Mouse (Mus musculus): ENCODE results near the gene Pla2g3.

Pla2g3 gene

DNA sequence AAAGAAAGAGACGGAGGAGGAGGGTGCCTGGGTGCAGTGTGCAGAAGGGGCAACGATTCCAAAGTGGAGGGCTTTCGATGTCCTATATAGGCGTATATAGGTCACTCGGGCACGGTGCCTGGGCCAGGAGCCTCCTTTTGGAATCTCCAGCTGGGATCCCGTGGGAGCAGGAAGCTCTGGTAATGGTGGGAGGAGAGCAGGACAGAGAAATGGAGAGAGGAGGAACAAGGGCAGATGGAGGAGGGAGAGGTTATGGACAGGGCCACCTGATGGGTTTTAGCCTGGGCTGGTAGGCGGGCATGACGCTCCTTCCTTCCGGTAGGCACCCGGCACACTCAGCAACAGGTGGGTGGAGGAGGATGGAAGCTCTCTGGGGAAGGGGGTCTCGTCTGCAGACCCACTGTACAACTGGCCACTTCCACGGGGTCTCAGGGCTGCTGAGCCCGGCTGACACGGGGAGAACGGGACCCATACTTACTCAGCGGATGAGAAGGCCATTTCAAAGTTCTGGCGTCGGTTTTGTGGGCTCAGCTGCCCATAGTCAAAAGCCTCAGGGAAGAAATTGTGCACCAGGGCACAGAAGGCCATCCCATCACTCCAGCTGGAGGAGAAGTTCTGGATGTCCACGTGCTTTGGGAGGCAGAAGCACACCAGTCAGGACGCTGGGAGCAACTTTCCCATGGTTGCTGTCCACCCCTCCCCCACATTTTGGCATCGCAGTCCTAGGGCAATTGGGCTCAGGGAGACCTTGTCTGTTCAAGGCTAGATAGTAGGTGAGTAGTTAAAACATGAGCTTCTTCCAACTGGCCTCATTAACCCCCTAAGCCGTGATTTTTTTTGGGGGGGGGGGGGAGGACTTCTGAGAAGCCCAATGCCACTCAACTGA is 33.5 kb downstream of the Pla2g3 start:
- no peak for DNase-seq

DNA sequence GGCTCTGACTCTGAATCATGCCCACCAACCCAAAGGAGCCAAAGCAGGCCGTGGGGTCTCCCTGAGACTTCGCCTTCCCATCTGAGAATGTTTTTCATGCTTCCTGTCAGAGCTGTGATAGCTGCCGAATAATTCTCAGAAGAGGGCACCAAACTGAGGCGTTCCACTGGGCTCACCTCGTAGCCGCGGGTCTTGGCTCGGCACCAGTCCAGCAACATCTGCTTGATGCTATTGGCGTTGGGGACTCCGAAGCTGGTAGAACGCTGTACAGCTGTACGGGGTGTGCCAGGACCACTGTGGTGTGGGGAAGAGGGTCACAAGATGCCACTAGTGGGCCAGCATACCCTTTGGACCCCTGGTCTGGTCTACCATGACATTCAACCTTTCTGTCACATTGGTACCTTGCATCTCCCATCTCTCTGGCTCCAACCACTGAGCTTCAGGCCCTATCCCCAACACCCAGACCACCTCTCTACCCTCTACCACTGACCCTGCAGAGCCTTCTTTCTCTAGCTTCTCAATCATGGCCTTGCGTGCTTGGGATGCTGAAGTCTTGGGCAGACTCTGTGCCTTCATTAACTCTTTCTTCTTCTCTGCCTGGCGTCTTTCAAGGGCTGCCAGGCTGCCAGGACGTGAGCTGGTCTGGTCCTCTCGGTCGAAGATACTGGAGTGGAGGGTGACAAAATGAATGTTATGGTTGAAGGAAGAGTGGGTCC is 34.4 kb downstream of the Pla2g3 start:
- no peak for DNase-seq

DNA sequence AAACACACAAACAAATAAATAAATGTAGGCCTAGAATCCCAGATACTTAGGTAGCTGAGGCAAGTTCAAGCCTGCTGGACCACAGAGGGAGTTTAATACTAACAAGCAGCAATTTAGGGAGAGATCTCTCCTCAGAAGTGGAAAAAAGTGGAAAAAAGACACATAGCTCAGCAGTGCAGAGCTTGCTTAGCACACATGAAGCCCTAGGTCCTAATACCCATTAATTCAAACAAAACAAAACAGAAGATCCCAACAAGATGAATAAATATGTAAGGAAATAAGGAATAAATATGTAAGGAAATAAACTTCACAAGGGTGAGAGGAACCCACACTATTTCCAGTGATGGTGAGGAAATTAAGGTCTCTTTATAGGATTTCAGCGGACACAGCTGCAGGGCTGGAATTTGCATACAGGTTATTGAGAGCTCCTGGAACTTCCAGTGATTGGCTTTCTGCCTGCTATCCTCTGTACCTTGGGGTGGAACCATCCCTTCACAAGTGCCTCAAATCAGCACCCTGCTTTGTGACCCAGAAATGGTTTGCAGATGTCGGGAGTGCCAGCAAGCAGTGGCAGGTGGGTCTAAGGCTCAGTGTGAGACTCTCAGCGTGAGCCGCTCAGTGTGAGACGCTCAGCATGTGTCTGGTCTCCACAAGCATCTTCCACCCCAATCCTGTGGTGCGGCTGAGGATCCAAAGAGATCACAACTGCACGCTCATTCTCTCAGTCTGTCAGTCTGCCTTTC is 35.9 kb downstream of the Pla2g3 start:
- no peak for DNase-seq

DNA sequence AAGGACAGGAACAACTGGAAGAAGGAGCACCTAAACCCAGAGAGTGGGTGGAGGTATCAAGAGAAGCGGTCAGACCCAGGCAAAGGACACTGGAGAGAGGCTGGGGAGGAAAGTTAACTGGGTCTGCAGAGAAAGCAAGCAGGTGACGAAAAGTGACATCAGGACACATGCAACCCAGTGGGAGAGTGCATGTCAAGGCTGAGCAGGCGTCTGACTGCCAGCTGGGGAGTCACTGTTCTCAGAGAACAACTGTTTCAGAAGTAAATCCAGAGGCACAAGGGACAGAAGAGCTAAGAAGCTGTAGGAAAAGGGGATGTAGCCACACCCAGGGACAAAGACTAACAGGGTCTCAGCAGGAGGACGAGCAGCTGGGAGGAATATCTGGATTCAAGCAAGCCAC is 37.5 kb downstream of the Pla2g3 start:
- no peak for DNase-seq

DNA sequence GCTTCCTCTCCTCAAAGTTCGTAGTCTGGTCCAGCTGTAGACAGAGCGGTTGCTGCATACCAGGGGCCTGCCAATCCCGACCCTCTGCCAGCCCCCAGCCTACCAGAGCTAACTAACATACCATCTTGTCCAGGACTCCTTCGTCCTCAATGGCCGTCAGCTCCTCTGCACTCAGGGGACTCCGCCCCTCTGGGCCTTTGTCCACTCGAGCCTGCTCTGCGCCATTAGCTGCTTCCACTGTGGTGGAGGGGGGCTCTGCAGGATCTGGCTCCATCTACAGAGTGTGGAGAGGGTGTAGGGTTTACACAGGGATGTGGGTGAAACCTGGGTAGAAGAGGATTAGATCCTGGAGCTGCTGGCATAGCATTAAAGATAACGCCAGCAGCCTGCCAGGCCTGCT is 38.1 kb downstream of the Pla2g3 start:
- no peak for DNase-seq

DNA sequence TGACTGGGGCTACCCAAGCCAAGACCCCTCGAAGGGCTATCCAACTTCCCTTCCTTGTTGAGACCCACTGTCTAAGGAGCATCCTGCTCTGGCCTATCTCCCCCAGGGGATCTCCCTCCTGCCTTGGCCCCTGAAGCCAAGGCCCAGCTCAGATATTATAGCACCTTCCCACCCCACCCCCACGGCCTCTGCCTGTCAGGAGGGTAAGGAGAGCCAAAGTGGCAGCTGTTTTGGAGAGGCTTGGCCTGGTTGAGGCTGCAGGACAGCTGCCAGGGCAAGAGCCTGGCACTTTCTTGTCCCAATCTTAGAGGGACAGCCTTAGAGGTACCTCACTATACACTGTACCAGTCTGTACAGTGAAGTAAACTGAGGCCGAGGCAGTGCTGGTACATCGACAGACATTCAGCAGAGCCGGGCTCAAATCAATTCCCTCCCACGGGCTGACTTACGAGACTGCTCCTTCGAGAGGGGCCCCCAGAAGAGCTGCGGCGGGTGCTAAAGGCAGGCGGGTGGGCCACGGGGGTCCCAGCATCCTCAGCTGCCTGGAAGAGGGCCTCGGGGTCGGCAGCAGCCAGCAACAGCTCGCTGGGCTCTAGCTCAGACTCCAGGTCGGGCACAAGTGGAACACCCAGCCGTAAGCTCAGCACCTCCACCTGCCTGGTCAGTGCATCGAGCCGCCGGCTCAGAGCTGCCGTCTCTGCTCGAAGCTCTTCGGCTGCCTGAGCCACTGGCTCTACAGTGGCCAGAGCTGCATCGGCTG is 39.1 kb downstream of the Pla2g3 start:
- no peak for DNase-seq

DNA sequence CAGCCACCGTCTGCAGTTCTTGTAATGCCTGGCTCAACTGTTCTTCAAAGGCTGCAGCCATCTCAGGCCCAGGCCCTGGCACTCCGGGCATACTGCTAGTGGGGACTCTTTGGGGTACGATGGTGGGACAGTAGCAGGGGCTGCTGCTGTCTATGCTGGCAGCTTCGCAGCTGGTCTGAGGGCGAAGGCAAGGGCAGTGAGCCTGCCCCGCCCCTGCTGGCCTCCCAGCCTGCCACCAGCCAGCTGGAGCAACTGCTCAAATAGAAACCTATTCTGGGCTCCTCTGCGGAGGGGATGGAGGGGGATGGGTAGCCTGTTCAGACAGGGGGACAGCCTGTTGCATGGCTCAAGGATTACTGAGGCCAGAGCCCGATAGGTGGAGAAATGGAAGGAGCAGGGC is 39.7 kb downstream of the Pla2g3 start:
- DNase-seq = no peak

DNA sequence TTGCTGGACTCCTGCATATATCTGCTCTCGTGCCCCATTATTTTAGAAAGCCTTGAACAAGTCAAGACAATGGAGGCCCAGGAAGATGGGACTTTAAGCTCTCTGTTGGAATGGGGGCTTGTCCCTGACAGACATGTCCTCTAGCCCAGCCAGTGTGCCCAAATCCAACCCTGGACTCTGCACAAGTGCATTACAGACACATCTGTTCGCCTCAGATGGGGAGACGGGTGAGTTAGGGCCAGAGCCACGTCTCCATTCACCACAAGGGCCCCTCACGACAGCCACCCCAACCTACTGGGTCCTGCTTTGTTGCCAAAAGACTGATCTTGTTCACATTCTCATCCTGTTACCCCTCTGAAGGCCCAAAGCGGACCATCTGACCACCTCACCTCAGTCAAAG is 40.1 kb downstream of the Pla2g3 start:
- no peak for DNase-seq

DNA sequence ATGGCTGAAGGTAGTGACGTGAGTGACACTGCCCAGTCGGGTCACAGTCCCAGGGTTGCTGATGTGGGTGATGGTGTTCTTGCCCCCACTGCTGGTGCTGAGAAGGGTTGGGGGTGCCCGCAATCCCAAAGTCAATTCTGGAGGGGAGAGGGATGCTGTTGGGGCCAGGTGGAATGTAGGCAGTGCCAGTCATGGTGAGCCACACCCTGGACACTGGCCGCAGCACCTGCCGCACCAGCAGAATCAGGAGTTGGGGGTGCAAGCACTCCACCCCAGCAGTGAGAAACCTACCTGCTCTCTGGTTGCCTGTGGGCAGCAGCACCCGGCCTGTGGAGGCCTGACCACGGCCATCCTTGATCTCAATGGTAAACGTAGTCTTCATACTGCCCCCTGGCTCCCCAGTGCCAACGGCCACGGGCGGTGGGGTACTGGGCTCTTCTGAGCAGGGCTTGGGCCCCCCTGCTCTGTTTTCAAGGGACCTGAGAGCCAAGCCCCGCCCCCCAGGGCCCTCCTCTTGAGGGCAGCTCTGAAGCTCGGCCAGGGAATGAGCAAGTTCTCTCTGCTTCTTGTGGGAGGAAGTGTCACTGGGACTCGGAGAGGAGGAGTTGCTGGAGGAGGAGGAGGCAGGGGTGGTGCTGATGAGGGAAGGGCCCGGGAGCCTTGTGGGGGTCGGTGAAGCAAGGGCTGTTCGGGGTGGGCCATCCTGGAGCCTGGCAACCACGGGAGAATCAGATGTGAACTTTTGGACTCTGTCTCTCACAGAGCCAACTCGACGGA is 41.6 kb downstream of the Pla2g3 start:
- no peak for DNase-seq

DNA sequence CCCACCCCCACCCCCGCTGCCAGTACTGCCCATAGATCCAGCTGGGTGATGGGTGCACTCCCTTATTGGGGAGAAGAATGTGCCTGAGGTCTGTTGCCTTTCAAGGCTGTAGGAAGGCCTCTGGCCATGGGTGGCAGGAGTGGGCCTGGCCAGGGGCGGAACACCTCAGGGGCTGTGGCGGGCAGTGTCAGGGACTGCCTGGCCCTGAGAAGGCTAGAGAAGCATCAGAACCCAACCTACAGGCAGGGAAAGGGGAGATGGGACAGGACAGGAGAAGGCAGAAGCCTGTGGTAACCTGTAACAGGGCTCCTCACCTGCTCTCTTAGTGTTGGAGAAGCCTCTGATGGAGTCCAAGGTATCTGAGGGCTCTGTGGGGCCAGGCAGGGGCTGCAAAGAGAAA is 42.6 kb downstream of the Pla2g3 start:
- no peak for DNase-seq

DNA sequence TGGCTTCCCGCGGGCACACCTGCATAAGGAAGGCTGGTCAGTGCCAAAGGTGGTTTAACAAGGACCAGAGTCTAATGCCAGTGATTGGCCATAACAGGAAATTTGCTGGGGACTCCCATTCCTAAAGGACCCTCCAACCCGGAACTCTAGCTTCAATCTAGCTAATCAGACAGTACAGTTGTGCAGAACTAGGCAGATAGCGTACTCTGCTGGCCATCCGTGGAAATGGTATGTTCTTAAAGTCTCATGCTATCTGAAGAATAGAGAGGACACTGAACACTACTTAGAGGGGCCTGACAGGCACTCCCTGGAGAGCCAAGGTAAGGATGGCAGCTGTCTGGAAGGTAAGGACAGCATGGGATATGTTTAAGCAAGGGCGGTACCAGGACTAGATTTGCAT is 43.5 kb downstream of the Pla2g3 start:
- DNase-seq = no peak

DNA sequence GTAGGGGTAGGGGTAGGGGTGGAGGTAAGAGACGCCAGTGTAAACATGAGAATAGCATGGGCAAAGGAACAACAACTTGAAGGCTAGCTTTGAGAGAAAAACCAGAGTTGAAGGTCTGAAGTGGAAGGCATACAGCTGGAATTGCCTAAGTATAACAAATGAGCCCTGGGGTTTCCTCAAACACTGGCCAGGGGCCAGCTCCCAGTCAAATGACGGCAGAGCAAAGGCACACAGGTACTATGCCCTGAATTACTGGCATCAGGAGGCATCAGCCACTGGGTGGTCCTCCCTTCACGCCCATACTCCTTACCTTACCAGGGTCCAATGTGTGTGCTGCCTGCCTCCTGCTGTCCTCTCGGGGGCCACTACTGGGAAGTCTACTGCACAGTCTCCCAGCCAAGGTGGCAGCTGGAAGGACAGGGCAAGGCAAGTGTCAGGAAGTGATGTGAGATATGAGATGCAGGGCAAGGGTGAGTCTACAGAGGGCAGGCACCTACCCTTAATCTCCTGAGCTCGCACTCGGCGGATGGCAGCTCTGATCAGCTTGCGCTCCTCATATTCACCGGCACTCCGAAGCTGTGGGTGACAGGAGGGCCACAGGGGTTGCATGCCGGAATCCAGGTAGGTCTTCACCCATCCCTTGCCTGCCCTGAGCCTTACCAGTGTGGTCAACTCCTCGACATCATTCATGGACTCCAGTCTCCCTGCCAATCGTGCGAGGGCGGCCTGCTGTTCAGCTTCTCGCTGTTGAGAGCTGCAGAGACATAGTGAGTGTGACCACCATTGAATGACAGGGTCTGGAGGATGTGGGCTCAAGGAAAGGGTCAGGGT is 44.2 kb downstream of the Pla2g3 start:
- no peak for DNase-seq

DNA sequence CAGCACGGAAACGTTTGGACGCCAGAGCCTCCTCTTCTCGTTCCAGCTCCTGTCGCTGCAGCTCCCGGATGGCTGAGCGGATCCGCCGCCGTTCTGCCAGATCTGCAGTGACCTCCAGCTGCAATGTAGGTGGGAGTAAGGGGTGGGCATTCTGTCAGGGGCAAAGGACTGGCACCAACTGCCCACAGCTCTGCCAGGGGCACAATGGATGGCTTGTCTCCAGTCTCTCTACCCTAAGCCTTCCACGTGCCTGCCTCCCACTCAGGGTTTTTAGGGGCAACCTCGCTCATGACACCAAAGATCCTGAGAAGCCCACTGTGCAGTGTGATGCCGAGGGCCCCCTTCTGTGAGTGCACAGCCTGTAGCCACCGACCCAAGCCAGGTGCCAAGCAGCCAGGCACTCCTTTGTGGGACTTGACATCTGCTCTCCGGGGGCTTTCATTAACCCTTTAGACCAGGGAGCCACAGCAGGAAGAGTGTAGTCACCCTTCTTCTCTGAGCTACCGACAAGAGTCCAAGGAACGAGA is 45.4 kb downstream of the Pla2g3 start:
- no peak for DNase-seq

DNA sequence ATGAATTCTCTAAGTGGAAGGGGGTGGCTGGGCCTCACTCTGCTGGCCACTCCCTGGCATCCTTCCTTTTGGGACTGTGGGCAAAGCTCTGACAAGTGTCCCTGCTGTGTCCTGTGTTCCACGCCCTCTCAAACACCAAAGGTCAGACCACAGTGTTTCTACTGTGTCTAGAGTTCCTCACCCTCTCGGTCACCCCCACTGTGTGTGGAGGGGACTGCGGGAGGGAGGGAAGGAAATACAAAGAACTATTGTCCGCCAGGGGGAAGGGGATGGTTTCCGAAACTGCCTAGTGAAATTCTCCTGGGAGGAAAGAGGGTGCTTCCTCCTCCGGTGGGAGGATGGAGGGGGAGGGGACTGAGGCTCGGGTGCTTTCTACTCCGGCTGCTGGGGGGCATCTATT is 46.9 kb downstream of the Pla2g3 start:
- DNase-seq = peak; percentile 89

DNA sequence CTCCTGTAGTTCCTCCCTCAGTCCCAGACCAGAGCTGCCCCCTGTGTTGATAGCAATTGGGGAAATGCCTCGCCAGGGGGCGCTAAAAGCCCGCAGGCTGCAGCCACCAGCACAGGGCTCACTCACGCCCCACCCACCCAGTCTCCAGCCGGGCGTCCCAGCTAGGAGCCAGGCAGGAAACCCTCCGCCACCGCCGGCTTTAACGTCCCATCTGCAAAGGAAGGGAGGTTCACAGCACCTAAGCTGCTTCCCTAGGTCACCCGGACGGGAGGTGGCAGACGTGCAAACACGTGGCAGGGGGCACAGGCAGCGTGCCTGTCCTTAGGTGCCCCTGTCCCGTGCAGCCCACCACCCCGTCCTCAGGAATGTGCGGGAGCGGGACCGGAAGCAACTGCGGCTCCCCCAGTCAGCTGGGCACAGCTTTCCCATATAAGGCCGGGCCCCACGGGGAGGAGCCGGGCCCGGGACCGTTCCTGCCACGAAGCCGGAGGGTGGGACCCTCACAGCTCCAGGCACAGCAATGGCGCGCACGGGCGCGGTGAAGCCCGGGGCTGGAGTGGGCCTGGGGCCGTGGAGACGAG is 47.4 kb downstream of the Pla2g3 start:
- peak; percentile 93 for DNase-seq

DNA sequence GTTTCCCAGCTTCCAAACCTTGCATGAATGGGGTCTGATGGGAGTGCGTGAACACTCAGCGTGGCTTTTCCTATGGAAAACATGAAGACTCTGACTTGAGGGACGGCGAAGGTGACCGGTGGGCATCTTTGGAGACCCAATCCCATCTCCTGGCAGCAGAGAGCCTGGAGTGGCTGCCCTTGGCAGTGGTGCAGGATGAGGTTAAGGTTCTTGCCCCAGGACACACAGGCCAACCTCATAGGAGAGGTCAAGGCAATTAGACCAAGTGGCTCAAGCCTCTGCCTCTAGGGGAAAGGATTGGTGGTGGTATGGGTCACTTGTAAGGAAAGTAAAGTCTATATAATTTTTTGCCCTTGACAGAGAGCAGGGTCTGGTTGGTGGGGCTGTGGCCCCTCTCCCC is 48.0 kb downstream of the Pla2g3 start:
- no peak for DNase-seq

DNA sequence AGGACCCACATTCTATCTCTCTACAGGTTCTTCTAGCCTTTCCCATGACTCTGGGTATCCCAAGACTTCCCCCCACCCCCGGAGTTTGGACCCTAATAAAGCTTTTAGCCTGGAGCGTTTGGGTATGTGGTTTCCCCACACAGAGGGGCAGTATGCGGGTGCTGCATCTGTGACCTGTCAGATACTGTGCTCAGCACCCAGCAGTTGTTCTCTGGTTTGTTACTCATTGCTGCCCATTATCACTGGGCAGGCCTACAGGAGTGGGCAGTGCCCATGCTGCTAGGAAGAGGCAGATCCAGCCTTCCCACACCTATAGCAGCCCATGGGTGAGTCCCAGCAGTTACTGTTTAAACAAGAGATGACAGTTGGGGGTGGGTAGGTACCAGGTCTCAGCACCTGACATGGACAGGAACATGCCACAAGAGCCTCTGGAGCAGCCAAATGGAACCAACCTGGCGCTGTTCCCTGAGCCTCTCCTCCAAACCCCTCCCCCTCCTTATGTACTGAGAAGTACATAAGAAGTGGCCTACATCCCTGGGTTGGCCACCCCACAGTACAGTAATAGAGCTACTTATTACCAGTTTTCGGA is 48.8 kb downstream of the Pla2g3 start:
- DNase-seq = no peak

DNA sequence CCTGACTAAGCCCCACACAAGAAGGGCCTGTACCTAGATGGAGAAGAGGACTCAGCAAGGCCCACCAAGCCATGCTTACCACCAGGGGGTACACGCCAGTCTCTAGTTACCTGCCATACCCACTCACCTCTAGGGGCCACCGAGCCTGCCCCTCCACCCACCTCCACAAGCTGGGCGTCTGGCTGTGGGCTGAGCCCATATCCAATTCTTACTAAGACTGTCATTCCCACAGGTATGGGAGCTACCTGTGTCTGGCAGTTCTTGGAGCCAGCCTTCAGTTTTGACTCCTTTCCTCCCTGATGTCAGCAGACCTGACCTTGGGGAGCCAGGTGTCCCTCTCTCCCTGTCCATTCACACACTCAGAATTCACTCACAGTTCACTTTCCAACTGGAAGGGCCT is 49.6 kb downstream of the Pla2g3 start:
- DNase-seq = no peak

DNA sequence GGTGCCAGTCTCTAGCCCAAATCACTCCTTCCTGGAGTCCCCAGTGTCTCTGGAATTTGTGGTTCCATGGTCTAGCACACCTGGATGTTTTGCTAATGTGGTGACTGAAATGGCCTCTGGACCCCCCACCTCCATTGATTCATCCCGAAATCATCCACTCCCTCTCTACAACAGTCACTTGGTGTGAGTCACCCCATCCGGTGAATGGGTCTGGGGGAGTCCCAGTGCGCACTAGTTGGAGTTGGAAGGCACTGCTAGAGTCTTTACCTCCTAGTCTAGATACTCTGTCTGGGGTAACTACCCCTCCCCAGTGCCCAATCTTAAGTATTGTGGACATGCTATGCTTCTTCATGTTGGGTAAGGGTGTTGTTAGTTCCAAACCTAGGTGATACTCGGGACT is 50.3 kb downstream of the Pla2g3 start:
- no peak for DNase-seq

Data from retina, postnatal 1 day (tissue).